7 mouse cellular contexts compared by ENCODE assay signal in the genomic region with DNA sequence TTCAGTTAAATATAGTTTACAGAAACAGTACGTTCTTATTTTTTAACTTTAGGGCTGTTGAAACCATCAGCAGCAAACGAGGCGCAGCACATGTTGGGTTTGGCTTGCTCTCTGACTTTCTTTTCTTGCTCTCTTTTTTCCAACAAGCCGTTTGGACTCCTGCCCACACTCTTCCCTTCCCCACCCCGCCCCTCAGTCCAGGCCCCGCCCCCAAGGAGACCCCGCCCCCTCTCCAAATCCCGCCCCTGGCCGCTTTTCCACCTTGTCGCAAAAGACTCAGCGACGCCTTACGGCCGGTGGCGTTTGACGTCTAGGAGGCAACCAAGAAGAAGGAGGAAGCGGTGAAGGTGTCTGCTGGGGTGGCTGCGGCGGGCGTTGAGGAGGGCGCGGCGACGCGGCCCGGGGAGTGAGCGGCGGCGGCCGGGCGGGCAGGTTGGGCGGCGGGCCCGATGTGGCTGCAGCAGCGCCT. TPM values are rescaled to one million over a fixed set of nuclear protein-coding genes. Genes with fewer than 3 reads are reported as not detected.
DNase-seq lines count a peak whose midpoint lies in the region; ATAC-seq lines count a peak whose summit lies in the region.

A gene (plus strand): TSS at position 320 of the 469 bp plus-strand sequence.

- DNase-seq in adrenal gland, postnatal 14 days, result peak; percentile 94
- peak; percentile 93 for DNase-seq in embryonic facial prominence, embryonic 11.5 days (ENCODE audit: low spot score)
- DNase-seq in kidney, adult 11 months, result peak; percentile 81
- peak; percentile 88 for DNase-seq in limb, embryonic 11.5 days (ENCODE audit: low spot score)
- DNase-seq in midbrain, embryonic 14.5 days, result peak; percentile 93
- peak; percentile 78 to 80 for DNase-seq in spleen, adult 18-20 months

- H3K9me3 ChIP-seq in embryonic facial prominence, embryonic 11.5 days (replicated peaks; ENCODE audit: control insufficient read depth, low read length), result no peaks in the 10 kb centered on the region
- H3K9me3 ChIP-seq in limb, embryonic 11.5 days (ENCODE audit: control insufficient read depth, low read length), result no peaks in the 10 kb centered on the region
- H3K9me3 ChIP-seq in midbrain, embryonic 14.5 days (ENCODE audit: control insufficient read depth, low read length), result no peaks in the 10 kb centered on the region

- peak within 1 kb of the TSS; percentile 15; the same call in 1 of the 2 replicates for H3K27ac ChIP-seq in embryonic facial prominence, embryonic 11.5 days (replicated peaks; ENCODE audit: low read depth, low read length)
- H3K27ac ChIP-seq in limb, embryonic 11.5 days (replicated peaks; ENCODE audit: low read depth, low read length), result peak within 1 kb of the TSS; percentile 22; the same call in 1 of the 2 replicates
- peak within 1 kb of the TSS; percentile 71 for H3K27ac ChIP-seq in midbrain, embryonic 14.5 days (replicated peaks; ENCODE audit: low read depth, low read length)

- peak within 1 kb of the TSS; percentile 98 for H3K4me2 ChIP-seq in embryonic facial prominence, embryonic 11.5 days (ENCODE audit: low read depth, low read length)
- H3K4me2 ChIP-seq in limb, embryonic 11.5 days (ENCODE audit: low read depth, severe bottlenecking), result peak within 1 kb of the TSS; percentile 98
- peak within 1 kb of the TSS; percentile 99 for H3K4me2 ChIP-seq in midbrain, embryonic 14.5 days (ENCODE audit: low read length)

- H3K27me3 ChIP-seq in embryonic facial prominence, embryonic 11.5 days (ENCODE audit: control insufficient read depth, insufficient read depth, low read length), result no peaks in the 10 kb centered on the region
- H3K27me3 ChIP-seq in limb, embryonic 11.5 days (ENCODE audit: control insufficient read depth, insufficient read depth, low read length), result no peaks in the 10 kb centered on the region
- 0 out of 2 replicates have a peak, but pooled peaks cover 3% of the 10 kb centered on the region for H3K27me3 ChIP-seq in midbrain, embryonic 14.5 days (ENCODE audit: control insufficient read depth, insufficient read depth, low read length)

- peaks cover 7% of the 10 kb centered on the region; the same call in 1 of the 2 replicates for H3K4me1 ChIP-seq in embryonic facial prominence, embryonic 11.5 days (ENCODE audit: control insufficient read depth, insufficient read depth, low read length)
- peaks cover 17% of the 10 kb centered on the region for H3K4me1 ChIP-seq in limb, embryonic 11.5 days (ENCODE audit: control insufficient read depth, insufficient read depth, low read length)
- peaks cover 22% of the 10 kb centered on the region for H3K4me1 ChIP-seq in midbrain, embryonic 14.5 days (ENCODE audit: control insufficient read depth, insufficient read depth, low read length)

- WGBS in embryonic facial prominence, embryonic 11.5 days, result 1% methylated on average over 28 of the region's 35 CpGs
- 3% methylated on average over 35 of the region's 35 CpGs for WGBS in limb, embryonic 11.5 days
- 1% methylated on average over 33 of the region's 35 CpGs for WGBS in midbrain, embryonic 14.5 days

- peak within 1 kb of the TSS; percentile 96 for H3K4me3 ChIP-seq in embryonic facial prominence, embryonic 11.5 days (ENCODE audit: low read depth, low read length)
- H3K4me3 ChIP-seq in limb, embryonic 11.5 days (ENCODE audit: low read depth, low read length), result peak within 1 kb of the TSS; percentile 89
- peak within 1 kb of the TSS; percentile 88 for H3K4me3 ChIP-seq in midbrain, embryonic 14.5 days (replicated peaks; ENCODE audit: low read depth, low read length)

- peaks cover 8% of the 10 kb centered on the region for H3K36me3 ChIP-seq in embryonic facial prominence, embryonic 11.5 days (replicated peaks; ENCODE audit: control insufficient read depth, insufficient read depth, low read depth, low read length)
- H3K36me3 ChIP-seq in limb, embryonic 11.5 days (ENCODE audit: control insufficient read depth, insufficient read depth, low read length), result peaks cover 19% of the 10 kb centered on the region
- peaks cover 20% of the 10 kb centered on the region for H3K36me3 ChIP-seq in midbrain, embryonic 14.5 days (ENCODE audit: control insufficient read depth, insufficient read depth, low read length)

- peak within 1 kb of the TSS; percentile 76 for H3K9ac ChIP-seq in embryonic facial prominence, embryonic 11.5 days (replicated peaks; ENCODE audit: low read length)
- peak within 1 kb of the TSS; percentile 74 for H3K9ac ChIP-seq in limb, embryonic 11.5 days (ENCODE audit: low read length)
- H3K9ac ChIP-seq in midbrain, embryonic 14.5 days (replicated peaks; ENCODE audit: low read length), result peak within 1 kb of the TSS; percentile 85

- peak; percentile 31 for ATAC-seq in embryonic facial prominence, embryonic 11.5 days (replicated peaks; ENCODE audit: insufficient number of reproducible peaks, low FRiP score, low TSS enrichment, low read depth)
- ATAC-seq in granulocyte monocyte progenitor cell, adult 5-6 weeks (replicated peaks; ENCODE audit: poor library complexity, severe bottlenecking), result peak; percentile 74
- ATAC-seq in limb, embryonic 11.5 days (ENCODE audit: insufficient number of reproducible peaks, low FRiP score, low TSS enrichment, low read depth), result peak; percentile 14; the same call in 1 of the 2 replicates
- peak; percentile 62 for ATAC-seq in midbrain, embryonic 14.5 days (ENCODE audit: low FRiP score, low TSS enrichment)

RNA-seq across cellular contexts. Expression of the gene that starts here (rescaled TPM):
- 43.4 and 44.0 TPM in 2 replicates for total RNA-seq in adrenal gland, postnatal 14 days (2021)
- 14.5 and 15.9 TPM in 2 replicates for polyA plus RNA-seq in embryonic facial prominence, embryonic 11.5 days (2014; fragmentation: Nextera tagmentation; extraction: Ambion mirVana)
- 28.6 and 32.6 TPM in 2 replicates for total RNA-seq in granulocyte monocyte progenitor cell, adult 5-6 weeks (2014; fragmentation: Nextera tagmentation)
- total RNA-seq in granulocyte monocyte progenitor cell, adult 5-6 weeks (2017), result 33.6 and 45.4 TPM in 2 replicates
- polyA plus RNA-seq in limb, embryonic 11.5 days (2014; fragmentation: Nextera tagmentation; extraction: Ambion mirVana), result 17.4 and 19.7 TPM in 2 replicates
- polyA plus RNA-seq in midbrain, embryonic 14.5 days (2014; fragmentation: Nextera tagmentation; extraction: Ambion mirVana), result 15.5 and 15.8 TPM in 2 replicates

Comparison
In these comparisons a context has a peak if more than half of its experiments do, and no peak if none do; other contexts are left out.
1. Peak in every context shown above with its lines: DNase-seq, ATAC-seq, H3K4me3 ChIP-seq and H3K27ac ChIP-seq.
2. ATAC-seq: peak in every context shown above with its lines; median percentile 74 in granulocyte monocyte progenitor cell, adult 5-6 weeks; 62 in midbrain, embryonic 14.5 days; 31 in embryonic facial prominence, embryonic 11.5 days; 14 in limb, embryonic 11.5 days.
3. H3K27ac ChIP-seq: peak in every context shown above with its lines; median percentile 71 in midbrain, embryonic 14.5 days; 22 in limb, embryonic 11.5 days; 15 in embryonic facial prominence, embryonic 11.5 days.